Mouse (Mus musculus): ENCODE results near the gene Nhej1.
A peak's percentile ranks its signal among the peaks of the same experiment; 100 is the strongest.

Nhej1 gene

GRCm38 (mm10) chr1:74936221-74936830, 188.7 kb downstream of the Nhej1 start:
- no peak for DNase-seq (ENCODE audit: low read depth, low spot score)

- peak; percentile 37 for DNase-seq (ENCODE audit: low read depth, low spot score)
Observed at GRCm38 (mm10) chr1:74935402-74935801, 189.6 kb downstream of the Nhej1 start, which contains the start of gene Cfap65. Gene Cfap65, minus strand, starts transcription at chr1:74935599.

DNA sequence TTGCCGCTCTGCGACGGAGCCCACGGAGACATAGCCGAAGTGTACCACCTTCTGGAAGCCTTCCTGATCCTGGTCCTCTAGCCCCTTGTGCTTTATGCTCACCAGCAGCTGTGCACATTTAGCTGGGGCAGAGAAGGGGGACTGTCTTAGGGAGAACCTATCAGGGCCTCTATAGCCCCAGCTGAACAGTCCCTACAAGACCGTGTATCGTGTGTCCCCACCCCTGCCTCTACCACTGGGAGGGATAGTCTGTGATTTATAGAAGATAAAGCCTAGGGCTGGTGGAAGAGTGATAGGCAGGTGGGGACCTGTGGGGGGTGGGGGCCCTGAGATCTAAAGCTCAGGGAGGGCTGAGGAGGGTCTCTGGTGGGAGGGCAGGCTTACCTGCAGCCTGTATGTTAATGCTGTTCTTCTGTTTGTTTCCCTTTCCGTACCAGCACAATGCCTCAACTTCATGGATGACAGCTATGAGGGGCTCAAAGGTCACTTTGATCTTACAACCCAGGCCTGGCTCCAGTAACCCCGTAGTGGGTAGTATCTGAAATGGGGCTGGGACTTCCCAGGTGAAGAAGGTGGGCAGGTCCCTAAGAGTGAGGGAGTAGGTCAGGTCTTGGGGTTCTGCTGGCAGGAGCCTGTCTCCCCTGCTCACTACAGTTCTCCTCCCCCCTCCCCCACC, 197.2 kb downstream of the Nhej1 start:
- DNase-seq (ENCODE audit: low read depth, low spot score), result no peak

DNA sequence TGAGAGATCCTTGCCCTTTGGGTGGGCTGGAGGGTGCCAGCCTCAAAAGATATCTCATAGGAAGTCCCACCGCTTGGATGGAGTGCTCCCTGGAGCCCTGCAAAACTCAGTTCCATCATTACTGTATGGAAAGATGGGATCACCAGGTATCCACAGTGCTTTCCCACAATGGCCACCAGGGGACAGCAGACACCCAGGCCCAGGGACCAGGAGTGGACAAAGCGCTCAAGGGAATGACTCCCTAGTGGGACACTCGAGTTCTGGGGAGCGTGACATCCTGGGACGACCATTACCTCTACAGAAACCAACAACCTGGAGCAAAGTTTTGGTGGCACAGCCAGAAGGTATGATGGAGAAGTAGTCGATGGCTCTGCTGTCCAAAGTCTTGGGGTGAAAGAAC, 198.3 kb downstream of the Nhej1 start:
- no peak for DNase-seq (ENCODE audit: low read depth, low spot score)

DNA sequence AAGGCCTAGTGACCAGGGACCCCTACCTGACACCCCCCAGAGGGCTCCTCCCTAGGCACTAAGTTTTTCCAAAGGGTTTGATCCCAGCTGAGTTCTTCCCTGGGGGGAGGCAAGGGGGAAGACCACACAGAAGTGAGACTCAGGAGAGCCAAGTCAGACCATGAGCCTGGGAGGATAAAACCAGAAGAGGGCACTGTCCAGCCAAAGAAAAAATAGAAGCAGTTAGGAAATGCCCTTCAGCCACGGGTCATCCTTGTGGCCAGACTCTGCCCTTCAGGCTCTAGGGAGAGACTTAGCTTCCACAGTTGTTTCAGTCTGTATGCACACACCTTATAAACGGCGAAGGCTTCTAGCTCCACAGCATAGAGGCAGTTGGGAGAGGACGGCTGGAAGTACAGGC, 200.5 kb downstream of the Nhej1 start:
- DNase-seq (ENCODE audit: low read depth, low spot score), result no peak
